Mouse (Mus musculus) heart, adult 2 months (tissue): ENCODE results near the gene Rtn1. TPM values are rescaled to one million over a fixed set of nuclear protein-coding genes. Genes with fewer than 3 reads are reported as not detected.

Experiments
- DNase-seq, 2 experiments: peaks; one replicate each; pipeline ENCODE4 v3.0.0; 2021
- H3K27ac ChIP-seq: fragments of 200-600 bp; 2 replicates; pipeline ENCODE4 v1.8.1; 2022
- H3K27me3 ChIP-seq: fragments of 200-500 bp; 2 replicates; pipeline ENCODE4 v1.6.1; 2012; ENCODE audit warnings: mild to moderate bottlenecking, low read length, inconsistent platforms, mixed read lengths; ENCODE audit not compliant: control insufficient read depth, insufficient read depth
- H3K36me3 ChIP-seq: fragments of 200-500 bp; 2 replicates; pipeline ENCODE4 v1.6.1; 2012; ENCODE audit warnings: low read length, inconsistent platforms; ENCODE audit not compliant: control insufficient read depth, insufficient read depth
- H3K4me1 ChIP-seq: fragments of 200-500 bp; 2 replicates; pipeline ENCODE4 v1.6.1; 2011; ENCODE audit warnings: low read length; ENCODE audit not compliant: control insufficient read depth, insufficient read depth
- H3K4me3 ChIP-seq: fragments of 200-600 bp; 2 replicates; pipeline ENCODE4 v1.8.1; 2022
- H3K79me2 ChIP-seq: fragments of 200-500 bp; replicated peaks from 2 replicates; pipeline ENCODE4 v1.6.1; 2012; ENCODE audit warnings: mild to moderate bottlenecking, inconsistent platforms, low read length, moderate library complexity, mixed read lengths; ENCODE audit not compliant: control insufficient read depth, insufficient read depth
- H3K9ac ChIP-seq: fragments of 200-500 bp; 2 replicates; pipeline ENCODE4 v1.6.1; 2012; ENCODE audit warnings: low read depth, mild to moderate bottlenecking, control low read depth, inconsistent platforms, low read length, mixed read lengths
- CTCF ChIP-seq: fragments of 200-600 bp; IDR thresholded peaks from 2 replicates; pipeline ENCODE4 v1.8.1; 2022; ENCODE audit warnings: antibody characterized with exemption, mild to moderate bottlenecking, moderate library complexity
- EP300 ChIP-seq: fragments of 200-500 bp; IDR thresholded peaks from 2 replicates; pipeline ENCODE4 v1.6.1; 2011; ENCODE audit warnings: low read depth, low read length, control low read depth; ENCODE audit not compliant: insufficient read depth
- POLR2A ChIP-seq: fragments of 200-500 bp; IDR thresholded peaks from 2 replicates; pipeline ENCODE4 v1.6.1; 2011; ENCODE audit warnings: mild to moderate bottlenecking, low read depth, low read length, control low read depth; ENCODE audit not compliant: insufficient read depth
- WGBS: fragments of 180-500 bp; shearing (Covaris S2); methylation state at CpG from one replicate; pipeline ENCODE4 v1.1.7; 2018; 5-methylcytosine and 5-hydroxymethylcytosine counted together
- intact Hi-C: fragments of 180-260 bp; cut with DNase I; formaldehyde crosslinking; loops from one replicate; pipeline ENCODE4 v1.15.1; 2025
- polyA plus RNA-seq: library from polyadenylated mRNA; depleted of rRNA; stranded (reverse); fragments of >200 nt; gene quantifications from 2 replicates; pipeline ENCODE4 v1.2.3, GENCODE M21; 2012
- total RNA-seq, 2 experiments: library from RNA; stranded (reverse); gene quantifications; 2 replicates each; pipeline ENCODE4 v1.2.3; 2021

The Rtn1 gene
- total and polyA plus RNA-seq, 3 experiments = 2.9 to 3.8 (median 3.5) TPM

- H3K79me2 ChIP-seq = no peaks in the 10 kb centered on the region
- H3K4me1 ChIP-seq = peaks cover 1% of the 10 kb centered on the region; the same call in 1 of the 2 replicates
- intact Hi-C loops = no loop called here
- H3K27me3 ChIP-seq = peaks cover 6% of the 10 kb centered on the region
- peak overlapping the region; percentile 54 for H3K4me3 ChIP-seq
- H3K36me3 ChIP-seq = no peaks in the 10 kb centered on the region
- TF ChIP-seq EP300 (no peak), CTCF (no peak), POLR2A (no peak)
- H3K9ac ChIP-seq = no peak overlapping the region
- H3K27ac ChIP-seq = no peak overlapping the region
- DNase-seq = no peak
- WGBS = 2% methylated on average over 17 of the region's 17 CpGs
Observed at GRCm38 (mm10) chr12:72407721-72408110, 1.1 kb downstream of the Rtn1 start.

DNA sequence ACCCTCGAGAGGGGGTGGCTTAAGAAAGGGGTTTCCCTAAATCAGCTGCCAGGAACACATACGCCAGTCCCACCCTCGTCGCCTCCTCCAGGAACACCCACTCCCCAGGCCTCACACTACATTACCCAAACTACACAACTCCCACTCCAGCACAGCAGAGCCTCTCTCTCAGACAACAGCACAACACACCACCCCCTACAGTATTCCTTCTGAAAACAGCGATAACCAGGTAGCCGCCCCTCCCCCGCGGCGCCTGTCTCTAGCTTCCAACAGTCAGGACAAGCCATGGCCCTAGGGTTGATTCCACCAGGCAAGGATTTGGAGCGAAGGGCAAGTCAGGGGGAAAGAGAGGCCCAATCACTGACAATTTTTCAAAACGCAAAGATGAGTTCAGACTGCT lies 1.7 kb downstream of the Rtn1 start:
- no peak for TF ChIP-seq EP300
- TF ChIP-seq POLR2A = no peak
- TF ChIP-seq CTCF = no peak
- Histone ChIP-seq H3K36me3 (no peaks in the 10 kb centered on the region), H3K4me1 (peaks cover 1% of the 10 kb centered on the region; the same call in 1 of the 2 replicates), H3K9ac (no peak overlapping the region), H3K27me3 (peaks cover 6% of the 10 kb centered on the region), H3K4me3 (no peak overlapping the region), H3K27ac (no peak overlapping the region), H3K79me2 (no peaks in the 10 kb centered on the region)
- DNase-seq = no peak
- intact Hi-C loops = no loop called here
- WGBS = 28% methylated on average over 11 of the region's 11 CpGs

GRCm38 (mm10) chr12:72405031-72405430 lies 3.8 kb downstream of the Rtn1 start:
- Histone ChIP-seq H3K27me3 (peaks cover 6% of the 10 kb centered on the region), H3K36me3 (no peaks in the 10 kb centered on the region), H3K79me2 (no peaks in the 10 kb centered on the region), H3K27ac (no peak overlapping the region), H3K4me1 (peaks cover 1% of the 10 kb centered on the region; the same call in 1 of the 2 replicates), H3K4me3 (no peak overlapping the region), H3K9ac (no peak overlapping the region)
- intact Hi-C loops = no loop called here
- WGBS = 57% methylated on average over 4 of the region's 5 CpGs
- no peak for DNase-seq
- TF ChIP-seq POLR2A (no peak), CTCF (no peak), EP300 (no peak)

DNA sequence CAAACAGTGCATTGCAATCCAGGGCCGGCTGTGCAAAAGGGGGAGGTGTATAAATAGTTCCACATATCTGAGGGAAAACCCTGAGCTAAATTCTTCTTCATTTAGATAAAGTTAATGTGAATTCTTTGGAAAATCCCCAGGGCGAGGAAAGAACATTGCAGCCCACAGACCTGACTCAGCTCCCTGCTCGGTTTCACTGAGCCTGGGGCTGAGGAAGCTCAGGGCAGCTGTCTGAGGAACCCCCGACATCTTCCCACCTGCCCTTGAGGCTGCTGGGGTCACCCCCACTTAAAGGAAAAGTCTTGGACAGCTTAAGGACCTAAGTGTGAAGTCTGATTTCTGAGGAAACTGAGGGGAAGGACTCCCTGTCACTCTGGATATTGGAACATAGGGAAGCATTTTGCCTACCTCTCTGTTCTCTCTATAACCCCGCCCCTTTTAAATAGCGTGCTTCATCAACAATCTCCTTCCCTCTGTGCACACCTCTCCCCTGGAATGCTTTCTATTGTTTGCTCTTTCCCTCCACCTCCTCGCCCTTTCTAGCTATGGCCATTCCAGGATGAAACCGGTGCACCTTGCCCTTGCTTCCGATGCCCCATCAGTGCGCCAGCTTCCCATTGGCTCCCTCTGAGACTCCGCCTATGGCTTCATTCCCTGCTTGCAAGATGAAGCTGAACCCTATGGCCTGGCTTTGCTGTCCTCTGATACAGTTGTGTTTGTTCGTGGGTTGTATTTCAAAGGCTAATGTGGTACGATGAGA lies 15.6 kb downstream of the Rtn1 start:
- Histone ChIP-seq H3K79me2 (no peaks in the 10 kb centered on the region), H3K27me3 (no peaks in the 10 kb centered on the region), H3K36me3 (no peaks in the 10 kb centered on the region), H3K9ac (no peak overlapping the region), H3K4me3 (no peak overlapping the region), H3K4me1 (no peaks in the 10 kb centered on the region), H3K27ac (no peak overlapping the region)
- DNase-seq = no peak
- intact Hi-C loops = no loop called here
- no peak for TF ChIP-seq CTCF
- no peak for TF ChIP-seq EP300
- no peak for TF ChIP-seq POLR2A
- WGBS = 50% methylated on average over 13 of the region's 13 CpGs

- 61% methylated on average over 2 of the region's 2 CpGs for WGBS
- Histone ChIP-seq H3K4me3 (no peak overlapping the region), H3K27ac (no peak overlapping the region), H3K79me2 (no peaks in the 10 kb centered on the region), H3K9ac (no peak overlapping the region), H3K27me3 (no peaks in the 10 kb centered on the region), H3K36me3 (no peaks in the 10 kb centered on the region), H3K4me1 (no peaks in the 10 kb centered on the region)
- DNase-seq = no peak
- intact Hi-C loops = no loop called here
- no peak for TF ChIP-seq CTCF
- no peak for TF ChIP-seq POLR2A
- no peak for TF ChIP-seq EP300
Observed at GRCm38 (mm10) chr12:72390346-72390745, 18.5 kb downstream of the Rtn1 start.

- Histone ChIP-seq H3K4me3 (no peak overlapping the region), H3K4me1 (no peaks in the 10 kb centered on the region), H3K27me3 (no peaks in the 10 kb centered on the region), H3K36me3 (no peaks in the 10 kb centered on the region), H3K27ac (no peak overlapping the region), H3K9ac (no peak overlapping the region), H3K79me2 (no peaks in the 10 kb centered on the region)
- WGBS = 87% methylated on average over 14 of the region's 14 CpGs
- no peak for DNase-seq
- TF ChIP-seq EP300 = no peak
- TF ChIP-seq CTCF = no peak
- no peak for TF ChIP-seq POLR2A
- intact Hi-C loops = no loop called here
Observed at GRCm38 (mm10) chr12:72389377-72390103, 19.3 kb downstream of the Rtn1 start.
